Mouse (Mus musculus) kidney, adult 2 months (tissue): ENCODE measurements around the gene Ermp1.

ENCODE experiments used
- CTCF ChIP-seq: fragments of 200-500 bp; conservative IDR thresholded peaks from 2 replicates; pipeline ENCODE4 v1.5.1; 2011; ENCODE audit warnings: low read depth, mild to moderate bottlenecking, control low read depth, low read length, moderate library complexity, mixed read lengths; ENCODE audit not compliant: insufficient read depth, insufficient read length
- POLR2A ChIP-seq: fragments of 200-500 bp; IDR thresholded peaks from one replicate; pipeline ENCODE4 v1.6.1; 2011; ENCODE audit warnings: low read depth, low read length, control low read depth

DNA sequence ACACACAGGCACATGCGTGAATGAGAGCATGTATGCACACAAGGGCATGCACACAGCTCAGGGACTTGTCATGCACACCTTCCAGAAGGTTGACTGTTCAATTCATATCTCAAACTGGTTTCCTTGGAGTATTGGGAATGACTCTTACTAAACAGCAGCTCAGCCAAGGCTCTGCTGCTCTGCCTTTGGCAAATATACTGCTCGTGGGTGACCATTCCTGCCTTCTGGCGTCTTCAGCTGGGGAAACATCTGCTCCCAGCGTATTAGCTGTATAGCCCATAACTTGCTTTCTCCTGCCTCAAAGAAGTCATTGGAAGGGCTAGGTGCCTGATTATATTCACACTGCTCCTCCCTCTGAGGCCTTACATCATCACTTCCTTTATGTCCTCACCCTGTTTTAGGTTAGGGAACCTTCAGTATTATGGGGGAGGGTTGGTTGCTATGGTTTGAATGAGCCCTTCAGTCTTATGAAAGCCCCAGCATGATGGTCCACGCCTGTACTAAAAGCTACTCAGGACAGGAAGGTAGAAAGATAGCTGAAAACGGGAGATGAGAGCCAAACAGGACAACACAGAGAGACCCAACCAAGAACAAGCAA is 30.1 kb upstream of the Ermp1 start:
- no peak for TF ChIP-seq CTCF
- no peak for TF ChIP-seq POLR2A
